Mouse (Mus musculus) limb, embryonic 11.5 days (tissue): ENCODE measurements around the gene Vmn2r12. TPM values are rescaled to one million over a fixed set of nuclear protein-coding genes. Genes with fewer than 3 reads are reported as not detected.
"Not testable (repeated sequence)": the region's sequence is repeated elsewhere in the genome, so short reads cannot be mapped to it uniquely, and the experiment has no call there.

Experiments
- ATAC-seq: fragments of 200-750 bp; cut with Nextera tagmentation; 2 replicates; pipeline ENCODE4 v1.8.0; 2017; ENCODE audit warnings: low read depth; ENCODE audit not compliant: insufficient number of reproducible peaks, low FRiP score, low TSS enrichment
- DNase-seq: peaks from one replicate; pipeline ENCODE4 v3.0.0-alpha.2; 2015; ENCODE audit warnings: low spot score
- H3K27ac ChIP-seq: fragments of 300-500 bp; sonication (generic); replicated peaks from 2 replicates; pipeline ENCODE4 v1.5.1; 2014; ENCODE audit warnings: low read depth, mild to moderate bottlenecking, low read length
- H3K27me3 ChIP-seq: fragments of 300-500 bp; sonication (generic); 2 replicates; pipeline ENCODE4 v1.6.1; 2014; ENCODE audit warnings: mild to moderate bottlenecking, low read length, mixed read lengths; ENCODE audit not compliant: control insufficient read depth, insufficient read depth
- H3K36me3 ChIP-seq: fragments of 300-500 bp; sonication (generic); 2 replicates; pipeline ENCODE4 v1.6.1; 2014; ENCODE audit warnings: mild to moderate bottlenecking, low read length, moderate library complexity, mixed read lengths; ENCODE audit not compliant: control insufficient read depth, insufficient read depth
- H3K4me1 ChIP-seq: fragments of 300-500 bp; sonication (generic); 2 replicates; pipeline ENCODE4 v1.6.1; 2014; ENCODE audit warnings: low read length, mixed read lengths; ENCODE audit not compliant: control insufficient read depth, insufficient read depth
- H3K4me2 ChIP-seq: fragments of 300-500 bp; sonication (generic); 2 replicates; pipeline ENCODE4 v1.6.1; 2014; ENCODE audit warnings: low read depth, mild to moderate bottlenecking, moderate library complexity; ENCODE audit not compliant: severe bottlenecking
- H3K4me3 ChIP-seq: fragments of 300-500 bp; sonication (generic); 2 replicates; pipeline ENCODE4 v1.5.1; 2014; ENCODE audit warnings: low read depth, low read length
- H3K9ac ChIP-seq: fragments of 300-500 bp; sonication (generic); 2 replicates; pipeline ENCODE4 v1.6.1; 2014; ENCODE audit warnings: mild to moderate bottlenecking, low read length
- H3K9me3 ChIP-seq: fragments of 300-500 bp; sonication (generic); 2 replicates; pipeline ENCODE4 v1.6.1; 2016; ENCODE audit warnings: low read length; ENCODE audit not compliant: control insufficient read depth
- WGBS: fragments of 180-500 bp; shearing (Covaris S2); extraction: QIAGEN DNeasy Blood & Tissue Kit; methylation state at CpG from one replicate; pipeline ENCODE4 v1.1.7; 2014; 5-methylcytosine and 5-hydroxymethylcytosine counted together
- polyA plus RNA-seq: library from polyadenylated mRNA; unstranded; fragments of >200 nt; fragmentation: Nextera tagmentation; extraction: Ambion mirVana; gene quantifications from 2 replicates; pipeline ENCODE4 v1.2.1, GENCODE M21; 2014

The Vmn2r12 gene
- polyA plus RNA-seq: not detected in 2 replicates

DNA sequence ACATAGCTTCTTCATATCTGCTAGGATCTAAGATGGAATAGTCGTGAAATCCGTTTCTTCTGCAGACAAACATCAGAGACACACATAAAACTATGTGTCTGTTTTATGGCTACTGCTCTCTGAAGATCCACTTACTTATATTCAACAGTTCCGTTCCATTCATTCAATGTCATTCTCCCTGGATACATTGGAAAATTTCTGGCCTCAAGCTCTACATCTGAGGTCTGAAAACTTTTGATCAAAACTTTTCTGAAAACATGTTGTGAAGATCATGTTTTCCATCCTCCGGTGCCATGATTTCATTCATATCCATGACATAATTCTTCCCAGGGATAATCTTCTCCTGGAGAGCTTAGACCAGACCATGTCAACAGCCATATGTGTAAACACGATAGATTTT lies at the start of gene Vmn2r12:
Gene Vmn2r12, minus strand, starts transcription at position 101 of the 400 bp plus-strand sequence.
- WGBS: 93% methylated on average over 5 of the region's 5 CpGs
- not testable (repeated sequence) for DNase-seq

DNA sequence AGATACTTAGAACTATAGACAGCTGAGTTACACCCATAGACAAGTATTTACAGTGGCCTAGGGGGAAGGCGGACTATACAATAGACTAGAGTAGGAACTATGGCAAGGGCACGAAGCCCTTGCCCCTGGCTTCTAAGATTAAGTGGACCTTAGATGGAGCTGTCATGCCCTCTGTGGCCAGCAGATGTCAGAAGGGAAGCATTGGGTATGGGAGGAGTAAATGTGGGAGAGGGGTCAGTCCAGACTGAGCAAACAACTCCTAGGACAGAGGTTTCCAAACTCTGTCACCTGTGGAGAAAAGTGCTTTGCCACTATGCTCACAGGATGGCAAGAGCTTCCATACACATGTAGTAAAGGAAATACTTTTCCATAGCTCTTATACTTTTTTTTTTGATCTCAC lies 41.8 kb upstream of the Vmn2r12 start:
- Histone ChIP-seq H3K36me3 (no peaks in the 10 kb centered on the region), H3K9ac (no peak overlapping the region), H3K27me3 (no peaks in the 10 kb centered on the region), H3K4me1 (no peaks in the 10 kb centered on the region), H3K27ac (no peak overlapping the region), H3K9me3 (no peaks in the 10 kb centered on the region; the same call in 1 of the 2 replicates), H3K4me3 (no peak overlapping the region), H3K4me2 (no peak overlapping the region)
- ATAC-seq: no peak
- 78% methylated on average over 2 of the region's 2 CpGs for WGBS
- DNase-seq: no peak

More for the DNA sequence above, at the start of gene Vmn2r12:
- not testable (repeated sequence) for H3K4me1 ChIP-seq, H3K27ac ChIP-seq, H3K4me3 ChIP-seq, ATAC-seq, H3K9ac ChIP-seq, H3K27me3 ChIP-seq, H3K36me3 ChIP-seq, H3K4me2 ChIP-seq, H3K9me3 ChIP-seq

DNA sequence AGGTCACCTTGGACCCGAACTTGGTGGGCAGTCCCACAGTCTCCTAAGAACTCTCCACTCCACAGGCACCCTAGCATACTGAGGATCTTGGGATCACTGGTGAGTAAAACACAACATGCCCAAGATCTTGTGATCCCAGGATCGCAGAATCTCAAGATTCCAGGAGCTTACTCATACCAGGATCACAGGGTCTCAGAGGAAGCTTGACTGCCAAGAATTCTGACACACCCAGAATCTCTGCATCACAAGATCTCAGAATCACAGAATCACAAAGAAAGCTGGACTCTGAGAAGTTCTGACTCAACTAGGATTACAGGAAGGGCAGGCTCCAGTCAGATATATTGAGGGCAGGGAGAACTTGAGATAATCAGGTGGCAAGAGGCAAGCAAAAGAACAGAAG lies 39.0 kb upstream of the Vmn2r12 start:
- Histone ChIP-seq H3K27me3 (no peaks in the 10 kb centered on the region), H3K4me1 (no peaks in the 10 kb centered on the region), H3K4me2 (no peak overlapping the region), H3K36me3 (no peaks in the 10 kb centered on the region), H3K4me3 (no peak overlapping the region), H3K27ac (no peak overlapping the region), H3K9ac (no peak overlapping the region), H3K9me3 (no peaks in the 10 kb centered on the region; the same call in 1 of the 2 replicates)
- ATAC-seq (no peak), DNase-seq (no peak)
- WGBS: 81% methylated on average over 2 of the region's 2 CpGs

DNA sequence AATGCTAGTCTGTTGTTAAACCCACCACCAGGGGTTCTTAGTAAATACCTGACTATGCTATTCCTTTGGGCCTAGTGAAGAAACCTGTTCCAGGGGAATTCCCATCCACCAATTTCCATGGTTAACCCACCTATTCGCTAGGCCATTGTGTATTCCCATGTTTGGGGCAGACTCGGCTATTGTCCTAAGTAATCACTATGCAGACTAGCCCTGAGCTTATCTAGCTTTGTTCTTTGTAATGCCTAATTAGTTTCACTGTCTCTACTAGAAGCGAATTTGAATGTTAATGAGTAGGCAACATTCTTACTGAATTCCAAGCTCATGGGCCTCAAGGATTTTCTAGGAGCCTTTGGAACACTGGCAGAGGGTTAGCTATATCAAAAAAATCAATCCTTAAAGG lies 1.3 kb downstream of the Vmn2r12 start:
- 80% methylated on average over 3 of the region's 3 CpGs for WGBS
- not testable (repeated sequence) for H3K9ac ChIP-seq, H3K4me3 ChIP-seq, DNase-seq, H3K27ac ChIP-seq, H3K36me3 ChIP-seq, H3K27me3 ChIP-seq, H3K4me2 ChIP-seq, H3K4me1 ChIP-seq, ATAC-seq, H3K9me3 ChIP-seq

DNA sequence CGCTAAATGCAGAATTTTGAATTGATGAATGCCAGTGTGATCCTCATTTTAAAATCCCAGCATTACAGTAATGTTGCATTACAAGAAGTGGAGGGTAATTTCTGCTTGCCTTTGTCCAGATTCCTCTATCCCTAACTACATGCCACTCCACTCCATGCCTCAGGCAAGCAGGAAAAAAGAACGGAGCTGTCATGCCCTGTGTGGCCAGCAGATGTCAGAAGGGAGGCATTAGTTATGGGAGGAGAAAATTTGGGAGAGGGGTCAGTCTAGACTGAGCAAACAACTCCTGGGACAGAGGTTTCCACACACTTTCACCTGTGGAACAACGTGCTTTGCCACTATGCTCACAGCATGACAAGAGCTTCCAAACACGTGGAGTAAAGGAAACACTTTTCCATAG lies 25.7 kb downstream of the Vmn2r12 start:
- not testable (repeated sequence) for H3K4me3 ChIP-seq, H3K36me3 ChIP-seq, H3K4me1 ChIP-seq, ATAC-seq, DNase-seq, H3K27me3 ChIP-seq, H3K4me2 ChIP-seq, H3K27ac ChIP-seq, H3K9ac ChIP-seq, H3K9me3 ChIP-seq
- WGBS: 47% methylated on average over 4 of the region's 4 CpGs

DNA sequence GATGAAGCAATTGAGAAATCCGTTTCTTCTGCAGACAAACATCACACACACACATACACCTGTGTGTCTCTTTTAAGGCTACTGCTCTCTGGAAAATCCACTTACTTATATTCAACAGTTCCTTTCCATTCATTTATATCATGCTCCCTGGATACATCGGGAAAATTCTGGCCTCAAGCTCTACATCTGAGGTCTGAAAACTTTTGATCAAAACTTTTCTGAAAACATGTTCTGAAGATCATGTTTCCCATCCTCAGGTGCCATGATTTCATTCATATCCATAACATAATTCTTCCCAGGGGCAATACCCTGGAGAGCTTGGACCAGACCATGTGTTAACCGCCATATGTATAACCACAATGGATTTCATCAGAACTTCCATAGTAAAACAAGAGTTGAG lies 38.3 kb downstream of the Vmn2r12 start, which contains the start of gene Vmn2r11:
Gene Vmn2r11, minus strand, starts transcription at position 101 of the 400 bp plus-strand sequence.
- not testable (repeated sequence) for H3K4me2 ChIP-seq, H3K4me3 ChIP-seq, H3K27me3 ChIP-seq, H3K9me3 ChIP-seq, H3K9ac ChIP-seq, DNase-seq, H3K36me3 ChIP-seq, H3K4me1 ChIP-seq, H3K27ac ChIP-seq, ATAC-seq
- 82% methylated on average over 3 of the region's 3 CpGs for WGBS

DNA sequence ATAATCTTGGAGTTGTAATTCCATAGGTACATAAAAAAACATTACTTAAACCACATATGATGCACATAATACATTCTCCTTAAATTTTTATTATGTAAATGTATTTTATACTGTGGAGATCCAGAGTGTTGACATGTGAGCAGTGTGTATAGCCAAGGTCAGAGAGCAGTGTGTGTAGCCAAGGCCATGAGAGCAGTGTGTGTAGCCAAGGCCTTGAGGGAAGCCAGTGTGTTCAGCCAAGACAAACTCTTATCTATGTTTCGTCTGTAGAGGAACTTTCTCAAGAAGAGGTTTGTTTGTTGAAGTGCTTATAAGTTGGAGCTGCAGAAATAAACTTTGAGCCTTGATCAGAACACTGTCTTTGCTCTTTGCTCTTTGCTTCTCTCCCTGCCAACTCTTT lies 42.5 kb downstream of the Vmn2r12 start:
- Histone ChIP-seq H3K4me1 (no peaks in the 10 kb centered on the region), H3K27me3 (no peaks in the 10 kb centered on the region), H3K27ac (no peak overlapping the region), H3K4me3 (no peak overlapping the region), H3K9me3 (no peaks in the 10 kb centered on the region), H3K36me3 (no peaks in the 10 kb centered on the region), H3K9ac (no peak overlapping the region), H3K4me2 (no peak overlapping the region)
- DNase-seq (no peak), ATAC-seq (no peak)
- 78% methylated on average over 1 of the region's 1 CpGs for WGBS

Other genes with a start within 250 kb of the Vmn2r12 start
- not detected in 2 replicates for gene Vmn2r9, start 245.3 kb downstream of the Vmn2r12 start, polyA plus RNA-seq
- gene Vmn2r10, start 91.4 kb downstream of the Vmn2r12 start, polyA plus RNA-seq: not detected in 2 replicates
- not detected in 2 replicates for gene Vmn2r11, start 38.4 kb downstream of the Vmn2r12 start, polyA plus RNA-seq
- not detected in 2 replicates for gene Vmn2r13, start 94.2 kb upstream of the Vmn2r12 start, polyA plus RNA-seq
- gene Vmn2r14, start 126.8 kb upstream of the Vmn2r12 start, polyA plus RNA-seq: not detected in 2 replicates
- gene Vmn2r15, start 199.7 kb upstream of the Vmn2r12 start, polyA plus RNA-seq: not detected in 2 replicates
- gene Vmn2r16, start 232.2 kb upstream of the Vmn2r12 start, polyA plus RNA-seq: not detected in 2 replicates